Mouse (Mus musculus): Measurements from ENCODE around the gene D430041D05Rik. TPM values are rescaled to one million over a fixed set of nuclear protein-coding genes. Genes with fewer than 3 reads are reported as not detected.

Gene D430041D05Rik
- polyA plus RNA-seq, 1 experiment = not detected

DNA sequence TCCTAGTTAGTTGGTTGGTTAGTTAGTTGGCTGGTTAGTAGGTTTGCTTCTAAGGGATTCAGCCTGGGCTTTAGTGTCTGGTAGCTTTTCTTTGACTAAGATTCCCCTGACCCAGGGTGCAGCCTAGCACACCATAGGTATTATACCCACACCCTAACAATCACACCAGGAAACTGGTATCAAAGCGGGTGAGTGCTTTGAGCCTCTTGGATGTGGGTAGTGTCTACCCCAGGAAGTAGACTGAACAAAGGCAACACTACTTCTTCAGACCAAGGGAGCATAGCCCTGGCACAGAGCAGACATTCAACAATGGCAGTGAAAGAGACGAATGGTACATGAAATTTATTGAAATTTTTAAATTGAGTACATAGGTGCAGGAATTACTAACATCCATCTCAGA lies 24.9 kb downstream of the D430041D05Rik start:
- no peaks in the 10 kb centered on the region for H3K4me1 ChIP-seq (ENCODE audit: control insufficient read depth, insufficient read depth, low read length)
- TF ChIP-seq CTCF (IDR thresholded peaks at IDR 0.05; ENCODE audit: low read depth, low read length) (no peak), POLR2A (IDR thresholded peaks at IDR 0.05; ENCODE audit: borderline replicate concordance, low read depth, low read length) (no peak)
- no peak overlapping the region for H3K4me3 ChIP-seq (ENCODE audit: insufficient read depth, low read length)
- H3K27ac ChIP-seq (ENCODE audit: insufficient read depth, low read depth, low read length) = no peak overlapping the region

DNA sequence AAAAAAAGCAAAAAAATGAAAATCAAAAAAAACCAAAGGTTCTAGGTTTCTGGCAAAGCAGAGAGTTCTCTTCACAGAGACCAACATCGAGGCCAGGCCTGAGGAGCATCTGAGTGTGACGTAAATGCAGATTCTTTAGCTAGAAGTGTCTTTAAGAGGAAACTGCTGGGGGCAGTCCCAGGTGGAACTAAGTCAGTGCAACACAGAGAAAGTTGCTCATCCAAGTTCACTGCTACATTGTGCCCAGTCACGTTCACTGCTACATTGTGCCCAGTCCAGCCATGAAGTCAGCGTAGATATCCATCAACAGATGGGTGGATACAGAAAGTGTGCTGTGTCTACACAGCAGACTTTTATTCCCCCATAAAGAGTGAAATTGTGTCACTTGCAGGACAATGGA lies 27.2 kb downstream of the D430041D05Rik start:
- Histone ChIP-seq H3K4me3 (ENCODE audit: insufficient read depth, low read length) (no peak overlapping the region), H3K27ac (ENCODE audit: insufficient read depth, low read depth, low read length) (no peak overlapping the region), H3K4me1 (ENCODE audit: control insufficient read depth, insufficient read depth, low read length) (no peaks in the 10 kb centered on the region)
- no peak for TF ChIP-seq CTCF (IDR thresholded peaks at IDR 0.05; ENCODE audit: low read depth, low read length)
- no peak for TF ChIP-seq POLR2A (IDR thresholded peaks at IDR 0.05; ENCODE audit: borderline replicate concordance, low read depth, low read length)

DNA sequence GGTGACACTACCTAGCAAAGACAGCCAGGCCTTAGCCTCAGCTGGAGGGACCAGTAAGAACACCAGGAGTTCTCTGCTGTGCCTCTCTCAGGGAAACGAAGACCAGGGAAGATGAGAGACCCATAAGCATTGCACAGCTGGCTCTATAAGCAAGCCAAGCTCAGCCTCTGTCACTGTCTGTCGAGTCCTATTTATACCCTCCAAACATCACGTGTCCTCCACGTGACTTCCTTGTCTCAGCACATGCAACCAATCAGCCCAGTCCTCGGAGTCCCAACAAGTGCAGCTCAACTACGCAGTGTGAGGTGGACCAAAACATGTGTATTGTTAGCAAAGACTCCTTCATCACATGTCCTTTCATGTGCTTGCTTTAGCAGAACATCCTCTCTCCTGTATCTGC lies 28.0 kb downstream of the D430041D05Rik start:
- Histone ChIP-seq H3K4me1 (ENCODE audit: control insufficient read depth, insufficient read depth, low read length) (no peaks in the 10 kb centered on the region), H3K27ac (ENCODE audit: insufficient read depth, low read depth, low read length) (no peak overlapping the region), H3K4me3 (ENCODE audit: insufficient read depth, low read length) (no peak overlapping the region)
- TF ChIP-seq CTCF (IDR thresholded peaks at IDR 0.05; ENCODE audit: low read depth, low read length) (no peak), POLR2A (IDR thresholded peaks at IDR 0.05; ENCODE audit: borderline replicate concordance, low read depth, low read length) (no peak)

DNA sequence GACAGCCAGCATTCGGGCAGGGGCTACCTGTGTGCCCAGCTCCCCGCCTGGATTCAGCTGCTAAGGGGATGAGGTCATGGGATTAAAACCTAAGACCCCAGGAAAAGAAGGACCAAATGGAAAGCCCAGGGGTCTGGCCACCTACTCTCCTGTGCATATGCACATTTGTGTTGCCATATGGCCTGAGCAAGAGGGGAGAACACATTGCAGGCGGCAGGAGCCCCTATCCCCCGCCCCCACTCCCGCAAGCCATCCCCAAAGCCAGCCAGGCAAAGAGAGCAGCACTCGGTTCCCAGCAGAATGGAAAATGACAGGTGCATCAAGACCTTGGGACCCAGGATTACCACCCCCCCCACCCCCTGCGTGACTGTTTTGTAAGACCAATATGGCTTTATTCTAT lies 31.5 kb downstream of the D430041D05Rik start:
- no peak for TF ChIP-seq POLR2A (IDR thresholded peaks at IDR 0.05; ENCODE audit: borderline replicate concordance, low read depth, low read length)
- no peak for TF ChIP-seq CTCF (IDR thresholded peaks at IDR 0.05; ENCODE audit: low read depth, low read length)
- no peak overlapping the region for H3K27ac ChIP-seq (ENCODE audit: insufficient read depth, low read depth, low read length)
- H3K4me1 ChIP-seq (ENCODE audit: control insufficient read depth, insufficient read depth, low read length) = no peaks in the 10 kb centered on the region
- H3K4me3 ChIP-seq (ENCODE audit: insufficient read depth, low read length) = no peak overlapping the region

DNA sequence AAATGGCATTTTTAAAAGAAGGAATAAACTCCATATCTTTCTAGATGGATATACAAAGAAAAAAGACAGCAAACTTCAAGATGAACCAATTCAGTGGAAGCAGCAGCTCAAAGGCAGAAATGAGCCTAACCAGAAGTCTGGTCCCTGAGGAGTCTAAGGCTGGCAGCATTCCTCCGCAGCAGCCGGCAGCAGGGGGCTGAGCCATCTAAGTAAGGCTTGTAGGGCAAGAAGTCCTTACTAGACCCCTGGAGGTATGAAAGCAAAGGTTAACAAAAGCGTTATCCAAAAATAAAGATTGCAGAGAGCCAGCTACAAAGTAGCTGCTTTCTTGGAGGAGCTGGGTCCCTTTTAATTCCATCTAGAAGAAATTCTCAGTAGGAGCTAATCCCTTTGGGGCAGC lies 32.0 kb downstream of the D430041D05Rik start:
- Histone ChIP-seq H3K4me3 (ENCODE audit: insufficient read depth, low read length) (no peak overlapping the region), H3K27ac (ENCODE audit: insufficient read depth, low read depth, low read length) (no peak overlapping the region), H3K4me1 (ENCODE audit: control insufficient read depth, insufficient read depth, low read length) (no peaks in the 10 kb centered on the region)
- TF ChIP-seq CTCF (IDR thresholded peaks at IDR 0.05; ENCODE audit: low read depth, low read length) (no peak), POLR2A (IDR thresholded peaks at IDR 0.05; ENCODE audit: borderline replicate concordance, low read depth, low read length) (no peak)

DNA sequence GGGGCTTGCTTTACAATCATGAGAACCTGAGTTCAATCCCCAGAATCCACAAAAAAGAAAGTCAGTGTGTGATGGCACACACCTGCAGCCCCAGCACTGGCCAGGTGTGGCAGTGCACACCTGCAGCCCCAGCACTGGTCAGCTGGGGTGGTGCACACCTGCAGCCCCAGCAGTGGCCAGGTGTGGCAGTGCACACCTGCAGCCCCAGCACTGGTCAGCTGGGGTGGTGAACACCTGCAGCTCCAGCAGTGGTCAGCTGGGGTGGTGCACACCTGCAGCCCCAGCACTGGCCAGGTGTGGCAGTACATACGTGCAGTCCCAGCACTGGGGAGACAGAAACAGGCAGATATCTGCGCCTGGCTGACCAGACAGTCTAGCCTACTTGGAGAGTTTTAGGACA lies 32.8 kb downstream of the D430041D05Rik start:
- Histone ChIP-seq H3K4me3 (ENCODE audit: insufficient read depth, low read length) (no peak overlapping the region), H3K27ac (ENCODE audit: insufficient read depth, low read depth, low read length) (no peak overlapping the region), H3K4me1 (ENCODE audit: control insufficient read depth, insufficient read depth, low read length) (no peaks in the 10 kb centered on the region)
- TF ChIP-seq CTCF (IDR thresholded peaks at IDR 0.05; ENCODE audit: low read depth, low read length) = no peak

DNA sequence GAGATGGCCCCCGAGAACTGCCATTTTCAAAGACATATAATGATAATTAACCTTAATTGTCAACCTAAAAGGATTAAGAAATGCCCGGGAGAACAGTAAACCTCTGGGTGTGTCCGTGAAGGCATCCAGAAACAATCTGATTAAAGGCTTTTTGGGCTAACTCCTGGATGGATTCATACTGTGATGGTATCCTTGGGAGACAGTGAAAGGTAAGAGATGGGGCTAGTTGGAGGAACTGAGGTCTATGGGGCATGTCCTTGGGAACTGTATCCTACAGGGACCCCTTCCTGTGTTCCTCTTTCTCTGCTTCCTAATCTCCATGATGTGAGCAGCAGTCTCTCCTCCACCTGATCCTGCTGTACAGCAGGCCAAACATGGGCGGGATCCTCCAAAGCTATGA lies 38.7 kb downstream of the D430041D05Rik start:
- no peak for TF ChIP-seq POLR2A (IDR thresholded peaks at IDR 0.05; ENCODE audit: borderline replicate concordance, low read depth, low read length)
- no peak for TF ChIP-seq CTCF (IDR thresholded peaks at IDR 0.05; ENCODE audit: low read depth, low read length)
- no peak overlapping the region for H3K4me3 ChIP-seq (ENCODE audit: insufficient read depth, low read length)
- no peaks in the 10 kb centered on the region for H3K4me1 ChIP-seq (ENCODE audit: control insufficient read depth, insufficient read depth, low read length)
- H3K27ac ChIP-seq (ENCODE audit: insufficient read depth, low read depth, low read length) = no peak overlapping the region

DNA sequence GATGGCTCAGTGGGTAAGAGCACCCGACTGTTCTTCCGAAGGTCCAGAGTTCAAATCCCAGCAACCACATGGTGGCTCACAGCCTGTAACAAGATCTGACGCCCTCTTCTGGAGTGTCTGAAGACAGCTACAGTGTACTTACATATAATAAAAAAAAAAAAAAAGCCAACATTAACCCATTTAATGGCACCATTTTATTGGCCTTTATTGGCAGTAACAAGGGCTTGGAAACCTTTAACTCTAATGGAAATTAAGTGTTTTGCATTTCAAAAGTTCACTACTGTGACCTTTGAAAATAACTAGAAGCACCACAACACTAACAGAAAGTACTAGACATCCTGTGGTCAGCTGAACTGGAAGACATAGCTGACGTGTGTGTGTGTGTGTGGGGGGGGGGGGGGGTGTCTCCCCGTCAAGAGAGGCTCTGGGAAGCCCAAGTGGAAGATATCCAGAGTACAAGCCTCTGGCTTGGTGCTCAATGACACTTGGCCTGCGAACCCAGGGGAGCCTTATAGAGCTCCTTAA lies 39.1 kb downstream of the D430041D05Rik start:
- H3K4me1 ChIP-seq (ENCODE audit: control insufficient read depth, insufficient read depth, low read length) = no peaks in the 10 kb centered on the region
- no peak overlapping the region for H3K4me3 ChIP-seq (ENCODE audit: insufficient read depth, low read length)
- H3K27ac ChIP-seq (ENCODE audit: insufficient read depth, low read depth, low read length) = no peak overlapping the region
- TF ChIP-seq CTCF (IDR thresholded peaks at IDR 0.05; ENCODE audit: low read depth, low read length) (no peak), POLR2A (IDR thresholded peaks at IDR 0.05; ENCODE audit: borderline replicate concordance, low read depth, low read length) (no peak)

DNA sequence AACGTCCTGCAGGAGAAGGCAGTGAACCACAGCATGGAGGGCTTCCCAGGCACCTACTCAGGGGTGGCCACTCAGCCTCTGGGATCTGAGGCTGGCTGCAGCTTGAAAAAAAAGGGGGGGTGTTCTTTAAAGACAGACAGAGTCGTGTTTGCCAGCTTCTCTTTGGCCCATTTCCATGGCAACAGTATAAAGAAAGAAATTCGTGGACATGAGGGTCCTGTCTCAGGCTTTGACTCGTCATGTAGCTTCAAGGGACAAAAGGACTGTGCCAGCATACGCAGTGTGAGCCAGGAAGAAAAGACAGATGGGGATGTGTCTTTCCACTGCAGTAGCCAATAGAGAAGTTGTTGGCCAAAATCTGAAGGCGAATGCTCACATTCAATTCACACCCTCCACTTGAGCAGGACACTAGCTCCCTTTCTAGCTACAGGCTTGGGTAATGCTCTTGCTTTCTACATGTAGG lies 42.9 kb downstream of the D430041D05Rik start:
- H3K27ac ChIP-seq (ENCODE audit: insufficient read depth, low read depth, low read length) = no peak overlapping the region
- H3K4me3 ChIP-seq (ENCODE audit: insufficient read depth, low read length) = no peak overlapping the region
- H3K4me1 ChIP-seq (ENCODE audit: control insufficient read depth, insufficient read depth, low read length) = no peaks in the 10 kb centered on the region
- no peak for TF ChIP-seq CTCF (IDR thresholded peaks at IDR 0.05; ENCODE audit: low read depth, low read length)
- TF ChIP-seq POLR2A (IDR thresholded peaks at IDR 0.05; ENCODE audit: borderline replicate concordance, low read depth, low read length) = no peak

DNA sequence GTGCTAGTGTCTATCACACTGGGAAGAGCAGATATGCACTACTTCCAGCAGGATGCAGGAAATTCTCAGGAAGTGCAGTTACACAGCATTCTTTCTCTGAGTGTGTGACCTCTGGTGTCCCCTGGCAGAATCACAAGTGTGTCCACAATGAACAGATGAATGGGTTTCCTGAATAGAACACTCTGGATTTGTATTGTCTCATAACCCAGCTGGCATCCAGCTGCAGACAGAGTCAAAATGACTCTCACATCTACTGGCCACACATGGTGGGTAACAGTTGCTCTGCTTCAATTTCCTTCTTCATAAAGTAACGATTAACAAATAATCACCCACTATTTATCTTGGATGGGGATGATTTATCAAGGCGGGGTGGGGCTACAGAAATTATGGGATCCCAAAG lies 43.5 kb downstream of the D430041D05Rik start:
- Histone ChIP-seq H3K27ac (ENCODE audit: insufficient read depth, low read depth, low read length) (no peak overlapping the region), H3K4me1 (ENCODE audit: control insufficient read depth, insufficient read depth, low read length) (no peaks in the 10 kb centered on the region), H3K4me3 (ENCODE audit: insufficient read depth, low read length) (no peak overlapping the region)
- TF ChIP-seq POLR2A (IDR thresholded peaks at IDR 0.05; ENCODE audit: borderline replicate concordance, low read depth, low read length) = no peak

DNA sequence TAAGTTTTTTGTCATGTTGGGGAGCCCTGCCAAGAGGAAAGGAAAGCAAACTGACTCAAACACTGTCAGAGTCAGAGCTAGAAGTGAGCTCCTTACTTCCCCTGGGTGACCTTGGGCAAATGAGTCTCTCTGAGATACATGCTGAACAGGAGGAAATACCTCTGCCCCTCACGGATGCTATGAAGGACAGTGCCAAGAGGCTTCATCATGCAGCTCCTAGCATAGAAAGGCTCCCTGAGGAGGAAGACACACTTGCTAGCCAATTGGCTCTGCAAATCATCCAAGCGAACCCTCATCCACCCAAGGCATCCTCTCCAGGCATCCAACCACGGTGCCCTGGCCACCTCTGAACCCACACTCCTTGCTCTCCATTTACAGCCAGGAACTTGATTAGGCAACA lies 51.5 kb downstream of the D430041D05Rik start:
- H3K4me1 ChIP-seq (ENCODE audit: control insufficient read depth, insufficient read depth, low read length) = no peaks in the 10 kb centered on the region
- no peak for TF ChIP-seq CTCF (IDR thresholded peaks at IDR 0.05; ENCODE audit: low read depth, low read length)
- no peak for TF ChIP-seq POLR2A (IDR thresholded peaks at IDR 0.05; ENCODE audit: borderline replicate concordance, low read depth, low read length)
- H3K27ac ChIP-seq (ENCODE audit: insufficient read depth, low read depth, low read length) = no peak overlapping the region

More for the DNA sequence above, 51.5 kb downstream of the D430041D05Rik start:
- no peak overlapping the region for H3K4me3 ChIP-seq (ENCODE audit: insufficient read depth, low read length)
